Mouse (Mus musculus) hindbrain, postnatal 0 days (tissue): ENCODE data around the gene Clec11a. TPM values are rescaled to one million over a fixed set of nuclear protein-coding genes. Genes with fewer than 3 reads are reported as not detected.
"Not testable (repeated sequence)": the region's sequence is repeated elsewhere in the genome, so short reads cannot be mapped to it uniquely, and the experiment has no call there.

Experiments
- ATAC-seq: fragments of 200-750 bp; cut with Nextera tagmentation; 2 replicates; pipeline ENCODE4 v1.8.0; 2017; ENCODE audit warnings: mild to moderate bottlenecking, moderate TSS enrichment, moderate library complexity
- DNase-seq: peaks from one replicate; pipeline ENCODE4 v3.0.0-alpha.2; 2015; ENCODE audit warnings: low spot score
- H3K27ac ChIP-seq: fragments of 300-500 bp; sonication (generic); 2 replicates; pipeline ENCODE4 v1.5.1; 2014; ENCODE audit warnings: mild to moderate bottlenecking
- H3K27me3 ChIP-seq: fragments of 300-500 bp; sonication (generic); 2 replicates; pipeline ENCODE4 v1.6.1; 2014; ENCODE audit warnings: low read length, mixed read lengths; ENCODE audit not compliant: insufficient read depth
- H3K36me3 ChIP-seq: fragments of 300-500 bp; sonication (generic); 2 replicates; pipeline ENCODE4 v1.6.1; 2014; ENCODE audit warnings: low read length, mixed read lengths; ENCODE audit not compliant: insufficient read depth
- H3K4me1 ChIP-seq: fragments of 300-500 bp; sonication (generic); 2 replicates; pipeline ENCODE4 v1.6.1; 2014; ENCODE audit warnings: antibody characterized with exemption, low read length, mixed read lengths; ENCODE audit not compliant: insufficient read depth
- H3K4me2 ChIP-seq: fragments of 300-500 bp; sonication (generic); 2 replicates; pipeline ENCODE4 v1.6.1; 2014; ENCODE audit warnings: low read depth, mild to moderate bottlenecking, low read length, moderate library complexity, mixed read lengths
- H3K4me3 ChIP-seq: fragments of 300-500 bp; sonication (generic); 2 replicates; pipeline ENCODE4 v1.5.1; 2014; ENCODE audit warnings: low read length
- H3K9ac ChIP-seq: fragments of 300-500 bp; sonication (generic); replicated peaks from 2 replicates; pipeline ENCODE4 v1.6.1; 2014; ENCODE audit warnings: mild to moderate bottlenecking, low read length, moderate library complexity, mixed read lengths
- H3K9me3 ChIP-seq: fragments of 300-500 bp; sonication (generic); 2 replicates; pipeline ENCODE4 v1.6.1; 2016; ENCODE audit warnings: low read length, mixed read lengths
- CTCF ChIP-seq: IDR thresholded peaks from 2 replicates; pipeline ENCODE4 v1.5.1; 2016; ENCODE audit warnings: antibody characterized with exemption, control low read depth, low read depth
- WGBS: fragments of 180-500 bp; shearing (Covaris S2); extraction: QIAGEN DNeasy Blood & Tissue Kit; methylation state at CpG from one replicate; pipeline ENCODE4 v1.1.7; 2014; 5-methylcytosine and 5-hydroxymethylcytosine counted together
- polyA plus RNA-seq: library from polyadenylated mRNA; unstranded; fragments of >200 nt; fragmentation: Nextera tagmentation; extraction: Ambion mirVana; gene quantifications from 2 replicates; pipeline ENCODE4 v1.2.1, GENCODE M21; 2015
- total RNA-seq: library from RNA; depleted of rRNA; stranded (reverse); fragments of >200 nt; gene quantifications from 2 replicates; pipeline ENCODE4 v1.2.3, GENCODE M21; 2014

Gene Clec11a
- total and polyA plus RNA-seq, 2 experiments from 2014 or later, result 4.5 to 5.9 TPM

- TF ChIP-seq CTCF, result peak; percentile 49
- no peaks in the 10 kb centered on the region for H3K36me3 ChIP-seq
- WGBS, result under 1% methylated on average over 49 of the region's 49 CpGs
- H3K9ac ChIP-seq, result peak overlapping the region; percentile 87
- H3K27ac ChIP-seq, result peak overlapping the region; percentile 95
- DNase-seq (peak; percentile 99), ATAC-seq (peak; percentile 96)
- no peaks in the 10 kb centered on the region for H3K9me3 ChIP-seq
- peak overlapping the region; percentile 61 for H3K4me3 ChIP-seq
- H3K4me2 ChIP-seq, result peak overlapping the region; percentile 72
- H3K27me3 ChIP-seq, result no peaks in the 10 kb centered on the region
- peaks cover 10% of the 10 kb centered on the region; the same call in 1 of the 2 replicates for H3K4me1 ChIP-seq
These were observed 1.7 kb downstream of the Clec11a start for GRCm38 (mm10) chr7:44304775-44305641.

- DNase-seq, result no peak
- peak overlapping the region; percentile 95 for H3K27ac ChIP-seq
- H3K9ac ChIP-seq, result peak overlapping the region; percentile 87
- H3K4me3 ChIP-seq, result peak overlapping the region; percentile 61
- H3K27me3 ChIP-seq, result no peaks in the 10 kb centered on the region
- H3K36me3 ChIP-seq, result no peaks in the 10 kb centered on the region
- ATAC-seq, result peak; percentile 41
- WGBS, result under 1% methylated on average over 25 of the region's 25 CpGs
- peaks cover 10% of the 10 kb centered on the region; the same call in 1 of the 2 replicates for H3K4me1 ChIP-seq
- H3K4me2 ChIP-seq, result peak overlapping the region; percentile 72
- no peak for TF ChIP-seq CTCF
- H3K9me3 ChIP-seq, result no peaks in the 10 kb centered on the region
These were observed 2.3 kb downstream of the Clec11a start for GRCm38 (mm10) chr7:44304463-44304774.

GRCm38 (mm10) chr7:44303346-44304340, 3.1 kb downstream of the Clec11a start:
- peak overlapping the region; percentile 95 for H3K27ac ChIP-seq
- no peak for DNase-seq
- TF ChIP-seq CTCF, result no peak
- H3K4me1 ChIP-seq, result peaks cover 10% of the 10 kb centered on the region; the same call in 1 of the 2 replicates
- no peaks in the 10 kb centered on the region for H3K9me3 ChIP-seq
- no peaks in the 10 kb centered on the region for H3K27me3 ChIP-seq
- peak overlapping the region; percentile 87 for H3K9ac ChIP-seq
- 86% methylated on average over 14 of the region's 14 CpGs for WGBS
- H3K4me3 ChIP-seq, result peak overlapping the region; percentile 61
- ATAC-seq, result no peak
- no peaks in the 10 kb centered on the region for H3K36me3 ChIP-seq
- peak overlapping the region; percentile 72 for H3K4me2 ChIP-seq

DNA sequence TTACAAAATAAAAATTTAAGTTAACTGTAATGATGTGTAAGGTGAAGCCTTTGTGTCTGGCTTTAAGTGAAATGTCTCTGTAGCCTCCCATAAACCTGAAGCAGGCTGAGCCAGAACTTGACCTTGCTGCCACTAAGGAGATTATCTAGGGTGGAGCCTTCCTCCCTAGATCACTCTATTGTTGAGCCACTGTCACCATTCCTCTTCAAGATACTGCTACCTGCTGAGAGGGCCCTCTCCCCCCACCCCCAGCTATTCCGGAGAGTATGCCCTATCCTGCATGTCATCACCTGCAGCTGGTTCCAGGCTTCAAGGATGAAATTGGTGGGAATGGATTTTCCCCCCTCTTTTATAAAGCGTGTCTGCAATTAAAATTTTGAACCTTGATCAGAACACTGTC, 9.2 kb downstream of the Clec11a start:
- DNase-seq, H3K27me3 ChIP-seq, H3K4me3 ChIP-seq, H3K4me1 ChIP-seq, H3K9me3 ChIP-seq, ATAC-seq, H3K9ac ChIP-seq, H3K36me3 ChIP-seq, H3K4me2 ChIP-seq, H3K27ac ChIP-seq: not testable (repeated sequence)
- 79% methylated on average over 2 of the region's 2 CpGs for WGBS

GRCm38 (mm10) chr7:44291418-44291817, 15.3 kb downstream of the Clec11a start:
- 0 out of 2 replicates have a peak, but pooled peaks cover 3% of the 10 kb centered on the region for H3K9me3 ChIP-seq
- H3K36me3 ChIP-seq, result no peaks in the 10 kb centered on the region

GRCm38 (mm10) chr7:44290986-44291385, 15.7 kb downstream of the Clec11a start:
- no peak for ATAC-seq
- WGBS, result 82% methylated on average over 4 of the region's 4 CpGs
- TF ChIP-seq CTCF, result no peak

More at GRCm38 (mm10) chr7:44291418-44291817, 15.3 kb downstream of the Clec11a start:
- no peaks in the 10 kb centered on the region for H3K4me1 ChIP-seq
- H3K27me3 ChIP-seq, result no peaks in the 10 kb centered on the region
- DNase-seq (no peak), ATAC-seq (no peak)
- no peak for TF ChIP-seq CTCF
- no peak overlapping the region for H3K4me2 ChIP-seq
- H3K9ac ChIP-seq, result no peak overlapping the region
- H3K27ac ChIP-seq, result no peak overlapping the region
- WGBS, result 53% methylated on average over 4 of the region's 4 CpGs
- H3K4me3 ChIP-seq, result no peak overlapping the region

More at GRCm38 (mm10) chr7:44290986-44291385, 15.7 kb downstream of the Clec11a start:
- Histone ChIP-seq H3K27ac (no peak overlapping the region), H3K9me3 (0 out of 2 replicates have a peak, but pooled peaks cover 3% of the 10 kb centered on the region), H3K4me3 (no peak overlapping the region), H3K27me3 (no peaks in the 10 kb centered on the region), H3K4me1 (no peaks in the 10 kb centered on the region), H3K9ac (no peak overlapping the region), H3K4me2 (no peak overlapping the region), H3K36me3 (no peaks in the 10 kb centered on the region)
- DNase-seq, result no peak
